Mouse (Mus musculus) intestine, embryonic 14.5 days (tissue): ENCODE results near the gene Babam2. TPM values are rescaled to one million over a fixed set of nuclear protein-coding genes. Genes with fewer than 3 reads are reported as not detected.
A peak's percentile ranks its signal among the peaks of the same experiment; 100 is the strongest.

Source experiments
- ATAC-seq: fragments of 200-750 bp; cut with Nextera tagmentation; replicated peaks from 2 replicates; pipeline ENCODE4 v1.8.0; 2017; ENCODE audit warnings: low read depth, moderate number of reproducible peaks, moderate TSS enrichment, moderate library complexity; ENCODE audit not compliant: low FRiP score, low TSS enrichment
- DNase-seq: peaks from one replicate; pipeline ENCODE4 v3.0.0-alpha.2; 2018; ENCODE audit warnings: low spot score
- H3K27ac ChIP-seq: fragments of 300-500 bp; sonication (generic); 2 replicates; pipeline ENCODE4 v1.5.1; 2014; ENCODE audit warnings: low read depth, mild to moderate bottlenecking, control low read depth
- H3K27me3 ChIP-seq: fragments of 300-500 bp; sonication (generic); replicated peaks from 2 replicates; pipeline ENCODE4 v1.6.1; 2014; ENCODE audit warnings: low read length, control low read depth; ENCODE audit not compliant: control insufficient read depth, insufficient read depth
- H3K36me3 ChIP-seq: fragments of 300-500 bp; sonication (generic); 2 replicates; pipeline ENCODE4 v1.6.1; 2014; ENCODE audit warnings: low read length, control low read depth; ENCODE audit not compliant: control insufficient read depth, insufficient read depth
- H3K4me1 ChIP-seq: fragments of 300-500 bp; sonication (generic); replicated peaks from 2 replicates; pipeline ENCODE4 v1.6.1; 2014; ENCODE audit warnings: low read length, control low read depth, mixed read lengths; ENCODE audit not compliant: control insufficient read depth, insufficient read depth
- H3K4me2 ChIP-seq: fragments of 300-500 bp; sonication (generic); 2 replicates; pipeline ENCODE4 v1.6.1; 2014; ENCODE audit warnings: low read length
- H3K4me3 ChIP-seq: fragments of 300-500 bp; sonication (generic); 2 replicates; pipeline ENCODE4 v1.5.1; 2014; ENCODE audit warnings: low read depth, low read length, control low read depth, mixed read lengths
- H3K9ac ChIP-seq: fragments of 300-500 bp; sonication (generic); 2 replicates; pipeline ENCODE4 v1.6.1; 2014; ENCODE audit warnings: mild to moderate bottlenecking, low read length
- H3K9me3 ChIP-seq: fragments of 300-500 bp; sonication (generic); 2 replicates; pipeline ENCODE4 v1.6.1; 2016; ENCODE audit warnings: low read length, control low read depth; ENCODE audit not compliant: control insufficient read depth
- WGBS: fragments of 180-500 bp; shearing (Covaris S2); extraction: QIAGEN DNeasy Blood & Tissue Kit; methylation state at CpG from one replicate; pipeline ENCODE4 v1.1.7; 2014; 5-methylcytosine and 5-hydroxymethylcytosine counted together
- polyA plus RNA-seq: library from polyadenylated mRNA; unstranded; fragments of >200 nt; fragmentation: Nextera tagmentation; extraction: Ambion mirVana; gene quantifications from 2 replicates; pipeline ENCODE4 v1.2.1, GENCODE M21; 2014

Gene Babam2
- polyA plus RNA-seq, 1 experiment from 2014 or later, result 43.5 TPM

- H3K9me3 ChIP-seq, result no peaks in the 10 kb centered on the region
- no peaks in the 10 kb centered on the region for H3K27me3 ChIP-seq
- DNase-seq, result no peak
- no peaks in the 10 kb centered on the region for H3K36me3 ChIP-seq
- no peak overlapping the region for H3K27ac ChIP-seq
- H3K9ac ChIP-seq, result no peak overlapping the region
- H3K4me3 ChIP-seq, result no peak overlapping the region
- peaks cover 15% of the 10 kb centered on the region; the same call in 1 of the 2 replicates for H3K4me1 ChIP-seq
- WGBS, result 49% methylated on average over 7 of the region's 7 CpGs
- no peak for ATAC-seq
- H3K4me2 ChIP-seq, result no peak overlapping the region
Observed at GRCm38 (mm10) chr5:32080490-32081219, 383.2 kb downstream of the Babam2 start.

- no peaks in the 10 kb centered on the region for H3K27me3 ChIP-seq
- DNase-seq (no peak), ATAC-seq (no peak)
- H3K27ac ChIP-seq, result no peak overlapping the region
- WGBS, result 71% methylated on average over 10 of the region's 10 CpGs
- H3K4me1 ChIP-seq, result peaks cover 14% of the 10 kb centered on the region; the same call in 1 of the 2 replicates
- H3K4me2 ChIP-seq, result no peak overlapping the region
- H3K9ac ChIP-seq, result no peak overlapping the region
- H3K36me3 ChIP-seq, result no peaks in the 10 kb centered on the region
- H3K4me3 ChIP-seq, result no peak overlapping the region
- H3K9me3 ChIP-seq, result no peaks in the 10 kb centered on the region
Observed at GRCm38 (mm10) chr5:32084401-32084804, 386.9 kb downstream of the Babam2 start.

DNA sequence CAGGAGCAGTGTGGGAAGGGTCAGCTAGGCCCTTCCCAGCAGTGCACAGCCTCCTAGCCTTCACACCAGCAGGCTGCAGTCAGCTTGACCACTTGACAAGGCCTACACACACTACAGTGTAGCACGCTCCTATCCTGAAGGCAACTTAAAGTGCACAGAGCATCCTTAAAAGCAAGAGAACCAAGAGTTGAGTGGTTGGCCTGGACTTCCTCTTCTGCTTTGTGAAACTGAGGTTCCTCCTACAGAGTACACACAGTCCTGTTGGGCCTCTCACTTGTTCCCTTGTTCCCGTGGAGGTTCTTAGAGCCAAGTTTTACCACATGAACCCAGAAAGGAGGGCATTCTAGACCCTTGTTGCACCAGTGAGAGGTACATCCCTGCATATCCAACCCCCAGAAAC, 388.1 kb downstream of the Babam2 start:
- 85% methylated on average over 2 of the region's 2 CpGs for WGBS
- Histone ChIP-seq H3K27me3 (no peaks in the 10 kb centered on the region), H3K9ac (no peak overlapping the region), H3K4me2 (no peak overlapping the region), H3K9me3 (no peaks in the 10 kb centered on the region), H3K4me1 (peaks cover 12% of the 10 kb centered on the region; the same call in 1 of the 2 replicates), H3K36me3 (no peaks in the 10 kb centered on the region), H3K4me3 (no peak overlapping the region), H3K27ac (no peak overlapping the region)
- ATAC-seq (no peak), DNase-seq (no peak)

- 92% methylated on average over 2 of the region's 2 CpGs for WGBS
- no peak overlapping the region for H3K4me3 ChIP-seq
- H3K36me3 ChIP-seq, result no peaks in the 10 kb centered on the region
- no peak overlapping the region for H3K4me2 ChIP-seq
- no peak overlapping the region for H3K27ac ChIP-seq
- ATAC-seq (no peak), DNase-seq (no peak)
- H3K4me1 ChIP-seq, result peaks cover 8% of the 10 kb centered on the region; the same call in 1 of the 2 replicates
- no peaks in the 10 kb centered on the region for H3K27me3 ChIP-seq
- H3K9me3 ChIP-seq, result no peaks in the 10 kb centered on the region
- H3K9ac ChIP-seq, result no peak overlapping the region
Observed at GRCm38 (mm10) chr5:32085971-32086370, 388.5 kb downstream of the Babam2 start.

DNA sequence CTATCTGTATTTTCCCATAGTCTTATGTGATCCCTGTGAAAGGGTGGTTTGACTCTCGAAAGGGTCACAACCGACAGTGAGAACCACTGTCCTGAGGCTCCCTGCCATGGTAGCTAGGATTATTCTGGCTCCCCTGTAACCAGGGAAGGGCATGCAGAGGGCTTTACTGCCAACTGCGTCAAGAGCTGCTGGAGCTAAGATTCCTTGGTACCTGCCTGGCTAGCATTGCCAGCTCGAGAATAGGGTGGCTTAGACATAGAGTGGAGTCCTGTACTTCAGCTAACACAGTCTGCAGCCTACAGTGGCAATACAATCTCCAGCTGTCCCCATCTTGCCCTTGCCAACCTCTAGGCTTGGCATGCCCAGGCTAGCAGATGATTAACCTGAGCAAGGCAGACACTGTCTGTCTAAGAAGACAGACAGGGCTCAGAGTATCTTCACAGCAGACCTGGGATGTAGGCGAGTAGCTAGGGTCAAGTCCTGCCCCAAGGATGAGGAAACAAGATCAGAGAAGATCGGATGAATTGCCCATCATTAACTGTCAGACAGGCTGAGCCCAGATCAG, 389.1 kb downstream of the Babam2 start:
- no peak for DNase-seq
- Histone ChIP-seq H3K4me2 (no peak overlapping the region), H3K9me3 (no peaks in the 10 kb centered on the region), H3K27me3 (no peaks in the 10 kb centered on the region), H3K9ac (no peak overlapping the region), H3K4me3 (no peak overlapping the region), H3K27ac (no peak overlapping the region), H3K36me3 (no peaks in the 10 kb centered on the region), H3K4me1 (peaks cover 6% of the 10 kb centered on the region; the same call in 1 of the 2 replicates)
- ATAC-seq, result no peak
- WGBS, result 80% methylated on average over 6 of the region's 6 CpGs

DNA sequence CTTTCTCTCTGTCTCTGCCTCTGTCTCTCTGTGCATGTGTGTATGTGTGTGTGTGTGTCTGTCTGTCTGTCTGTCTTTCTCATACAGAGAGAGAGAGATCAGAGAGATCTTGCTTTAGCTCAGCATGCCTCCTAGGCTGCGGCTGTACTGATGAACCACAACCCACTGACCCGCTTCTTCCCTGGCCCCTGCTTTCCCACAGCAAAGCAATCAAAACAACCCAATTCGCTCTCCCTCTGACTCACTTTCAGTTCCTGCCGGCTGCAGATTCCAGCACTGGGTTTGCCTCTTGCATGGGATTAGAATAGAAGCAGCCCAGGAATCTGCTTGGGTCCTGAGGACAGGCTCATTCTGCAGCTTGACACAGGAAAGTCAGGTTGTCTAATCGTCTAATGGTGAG, 392.0 kb downstream of the Babam2 start:
- no peaks in the 10 kb centered on the region for H3K27me3 ChIP-seq
- H3K9ac ChIP-seq, result no peak overlapping the region
- peaks cover 4% of the 10 kb centered on the region; the same call in 1 of the 2 replicates for H3K4me1 ChIP-seq
- no peak overlapping the region for H3K4me2 ChIP-seq
- DNase-seq, result no peak
- no peaks in the 10 kb centered on the region for H3K9me3 ChIP-seq
- WGBS, result 41% methylated on average over 5 of the region's 5 CpGs
- H3K4me3 ChIP-seq, result no peak overlapping the region
- H3K27ac ChIP-seq, result no peak overlapping the region
- H3K36me3 ChIP-seq, result no peaks in the 10 kb centered on the region
- ATAC-seq, result no peak

GRCm38 (mm10) chr5:32092281-32092680, 394.8 kb downstream of the Babam2 start:
- Histone ChIP-seq H3K36me3 (no peaks in the 10 kb centered on the region), H3K27ac (no peak overlapping the region), H3K4me3 (no peak overlapping the region), H3K9ac (no peak overlapping the region), H3K9me3 (no peaks in the 10 kb centered on the region), H3K4me2 (no peak overlapping the region), H3K4me1 (no peaks in the 10 kb centered on the region), H3K27me3 (no peaks in the 10 kb centered on the region)
- DNase-seq, result no peak
- no peak for ATAC-seq

DNA sequence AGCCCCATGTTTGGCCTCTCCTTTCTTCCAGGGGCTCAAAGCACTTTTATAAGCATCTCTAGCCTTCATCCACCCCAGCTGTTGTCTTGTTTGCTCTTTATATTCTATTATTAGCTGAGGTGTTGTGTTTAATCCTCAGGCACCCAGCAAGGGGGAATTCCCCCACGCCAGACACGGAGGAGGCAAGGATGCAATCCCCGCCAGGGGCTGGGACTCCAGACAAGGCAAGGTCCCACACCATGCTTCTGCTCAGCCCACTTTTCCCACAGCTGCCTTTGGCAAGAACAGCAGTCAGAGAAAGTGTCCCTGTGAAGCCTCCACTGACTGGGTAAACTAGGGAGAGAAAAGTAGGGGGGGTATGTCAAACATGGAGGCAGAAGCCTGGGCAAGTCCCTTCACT, 401.2 kb downstream of the Babam2 start:
- no peak for ATAC-seq
- Histone ChIP-seq H3K4me2 (no peak overlapping the region), H3K36me3 (no peaks in the 10 kb centered on the region), H3K27me3 (no peaks in the 10 kb centered on the region), H3K27ac (no peak overlapping the region), H3K4me3 (no peak overlapping the region), H3K9me3 (no peaks in the 10 kb centered on the region), H3K9ac (no peak overlapping the region), H3K4me1 (peaks cover 16% of the 10 kb centered on the region)
- 73% methylated on average over 3 of the region's 3 CpGs for WGBS
- no peak for DNase-seq

GRCm38 (mm10) chr5:32102484-32102883, 405.0 kb downstream of the Babam2 start:
- ATAC-seq, result no peak
- Histone ChIP-seq H3K4me3 (no peak overlapping the region), H3K4me1 (peaks cover 16% of the 10 kb centered on the region), H3K27me3 (no peaks in the 10 kb centered on the region), H3K36me3 (no peaks in the 10 kb centered on the region), H3K9me3 (no peaks in the 10 kb centered on the region), H3K27ac (peak overlapping the region; percentile 17), H3K9ac (no peak overlapping the region), H3K4me2 (no peak overlapping the region)
- DNase-seq, result peak; percentile 63
- WGBS, result 23% methylated on average over 5 of the region's 5 CpGs
